Mouse (Mus musculus): ENCODE measurements around the gene Hist1h1a.
"Not testable (repeated sequence)": the region's sequence is repeated elsewhere in the genome, so short reads cannot be mapped to it uniquely, and the experiment has no call there.

The Hist1h1a gene

DNA sequence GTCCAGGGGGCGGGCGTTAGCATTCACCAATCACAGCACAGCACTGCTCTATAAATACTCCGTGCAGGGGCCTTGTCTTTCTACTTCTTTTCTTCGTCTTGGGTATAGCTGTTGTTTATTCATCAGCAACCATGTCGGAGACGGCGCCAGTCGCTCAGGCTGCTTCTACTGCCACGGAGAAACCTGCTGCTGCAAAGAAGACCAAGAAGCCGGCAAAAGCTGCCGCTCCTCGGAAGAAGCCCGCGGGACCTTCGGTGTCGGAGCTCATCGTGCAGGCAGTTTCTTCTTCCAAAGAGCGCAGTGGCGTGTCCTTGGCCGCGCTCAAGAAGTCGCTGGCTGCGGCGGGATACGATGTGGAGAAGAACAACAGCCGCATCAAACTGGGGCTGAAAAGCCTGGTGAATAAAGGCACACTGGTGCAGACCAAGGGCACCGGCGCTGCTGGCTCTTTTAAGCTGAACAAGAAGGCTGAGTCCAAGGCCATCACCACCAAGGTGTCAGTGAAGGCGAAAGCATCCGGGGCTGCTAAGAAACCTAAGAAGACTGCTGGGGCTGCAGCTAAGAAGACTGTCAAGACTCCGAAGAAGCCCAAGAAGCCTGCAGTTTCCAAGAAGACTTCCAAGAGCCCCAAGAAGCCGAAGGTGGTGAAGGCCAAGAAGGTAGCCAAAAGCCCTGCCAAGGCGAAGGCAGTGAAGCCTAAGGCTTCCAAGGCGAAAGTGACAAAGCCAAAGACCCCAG lies at the start of gene Hist1h1a:
Hist1h1a (plus strand) TSS at position 81 of the 738 bp plus-strand sequence.
- in situ Hi-C loops (cut with MboI, MseI), result loop anchor here (10.0 kb wide), 1 partner anchor 1719 kb away; the partner anchor contains the start of genes Hist1h2ag, Hist1h2bj and Hist1h4i

DNA sequence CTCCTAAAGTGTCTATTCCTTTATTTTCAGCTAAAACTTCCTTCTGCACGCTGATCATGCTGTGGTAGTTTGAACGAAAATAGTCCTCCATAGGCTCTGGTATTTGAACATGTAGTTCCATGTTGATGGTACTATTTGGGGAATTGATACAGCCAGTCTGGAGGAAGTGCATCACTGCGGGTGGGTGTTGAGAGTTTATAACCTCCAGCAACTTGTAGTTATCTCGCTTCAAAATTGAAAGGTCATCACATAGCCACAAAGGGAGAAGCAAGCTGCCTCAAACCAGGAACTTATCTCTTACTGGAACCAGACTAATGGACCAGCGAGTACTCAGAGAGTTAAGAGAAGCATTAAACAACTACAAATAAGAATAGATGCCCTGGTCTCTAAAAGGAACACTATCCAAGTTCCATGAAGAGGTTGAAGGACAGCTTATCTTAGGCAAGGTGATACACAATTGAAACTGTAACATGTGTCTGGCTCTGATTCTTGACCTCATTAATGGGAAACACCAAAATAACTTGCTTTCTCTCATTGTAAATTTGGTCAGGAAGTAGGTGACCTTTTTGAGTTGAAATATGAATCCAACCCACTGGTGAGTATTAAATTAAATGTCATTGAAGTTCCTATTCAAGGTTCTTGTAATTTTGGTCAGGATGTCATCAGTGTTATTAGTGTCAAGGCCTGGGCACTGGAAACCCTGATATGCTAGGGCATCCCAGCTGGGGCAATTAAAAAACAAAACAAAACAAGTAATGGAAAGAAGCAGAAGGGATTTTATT lies 47.0 kb upstream of the Hist1h1a start:
- in situ Hi-C loops (cut with MboI, MseI), result no loop called here

DNA sequence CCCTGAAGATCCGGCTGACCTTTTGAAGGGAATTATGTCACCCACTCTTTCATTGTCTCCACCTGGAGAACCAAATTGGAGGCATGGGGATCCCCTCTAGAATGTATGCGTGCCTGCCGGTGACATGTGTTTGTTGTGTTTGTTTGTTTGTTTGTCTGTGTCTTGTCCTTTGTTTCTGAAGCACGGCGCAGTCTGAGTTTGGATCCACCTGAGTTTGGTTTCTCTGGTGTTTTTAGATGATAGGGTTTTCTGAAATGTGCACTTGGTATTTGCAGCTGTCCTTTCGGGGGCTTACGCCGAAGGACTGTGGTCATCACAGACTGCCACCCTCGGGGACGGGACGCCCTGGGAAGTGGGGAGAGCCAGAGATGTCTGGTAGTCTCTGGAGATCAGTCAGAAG lies 46.3 kb upstream of the Hist1h1a start:
- in situ Hi-C loops (cut with MboI, MseI), result no loop called here

DNA sequence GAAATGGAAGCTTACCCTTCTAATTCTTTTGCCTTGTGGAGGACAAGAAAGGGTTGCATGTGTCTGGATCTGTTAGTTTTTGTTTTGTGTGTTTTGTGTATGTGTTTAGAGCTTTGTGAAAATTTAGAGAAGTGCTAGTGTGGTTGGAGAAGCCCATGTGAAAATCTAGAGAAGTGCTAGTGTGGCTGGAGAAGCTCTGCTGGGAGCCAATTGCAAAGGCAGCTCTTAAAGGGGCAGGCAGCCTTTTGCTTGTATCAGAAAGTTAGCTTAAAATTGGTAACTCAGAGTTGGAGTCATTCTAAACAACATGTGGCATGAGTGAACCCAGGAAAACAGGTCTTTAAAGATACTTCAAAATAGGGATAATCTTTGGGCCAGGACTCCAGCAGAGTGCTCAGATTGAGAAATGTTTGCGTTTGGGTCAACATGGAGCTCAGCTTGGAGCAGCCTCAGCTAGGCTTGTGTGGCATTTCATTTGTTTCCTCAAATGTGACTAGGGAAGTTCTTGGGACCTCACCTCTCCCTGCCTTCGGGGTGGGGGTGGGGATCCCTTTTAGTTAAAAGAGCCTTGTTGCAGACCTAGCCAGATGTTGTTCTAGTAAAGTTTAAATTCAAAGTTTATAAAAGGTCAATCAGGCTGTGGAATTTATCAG lies 45.7 kb upstream of the Hist1h1a start:
- in situ Hi-C loops (cut with MboI, MseI), result not testable (repeated sequence)

DNA sequence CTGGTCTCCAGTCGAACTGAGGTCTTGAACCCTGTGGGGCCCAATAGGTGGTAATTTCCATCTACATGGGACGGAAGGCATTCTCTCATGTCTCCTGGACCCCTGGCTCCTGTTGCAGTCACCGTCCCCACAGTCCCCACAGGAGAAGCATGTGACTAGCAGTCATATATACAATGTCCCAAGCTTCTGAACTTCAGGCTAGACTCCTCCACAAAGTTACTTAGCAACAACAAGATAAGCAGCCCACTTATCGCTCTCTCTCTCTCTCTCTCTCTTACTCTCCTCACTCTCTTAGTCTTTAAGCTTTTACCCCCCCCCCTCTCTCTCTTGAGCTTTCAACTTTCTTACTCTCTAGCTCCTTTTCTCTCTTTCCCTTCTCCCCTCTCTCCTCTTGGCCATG lies 39.2 kb upstream of the Hist1h1a start:
- in situ Hi-C loops (cut with MboI, MseI), result no loop called here

DNA sequence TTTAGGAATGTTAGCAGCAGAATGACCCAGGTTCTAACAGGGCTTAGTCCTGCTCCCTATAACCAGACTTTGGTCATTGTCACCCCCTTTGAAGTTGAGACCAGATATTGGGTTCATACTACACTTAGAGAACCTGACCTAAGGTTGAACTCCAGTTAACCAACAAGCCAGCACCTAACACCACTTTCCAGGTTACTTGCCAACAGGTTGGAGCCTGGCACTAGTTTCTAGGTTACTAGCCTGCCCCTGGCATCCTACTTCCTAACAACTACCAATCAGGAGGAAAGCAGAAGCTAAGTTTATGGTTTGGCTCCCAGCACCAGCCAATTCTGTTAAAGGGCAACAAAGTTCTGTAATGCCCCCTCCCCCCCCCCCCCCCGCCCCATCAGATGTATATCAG lies 38.3 kb upstream of the Hist1h1a start:
- in situ Hi-C loops (cut with MboI, MseI), result no loop called here

DNA sequence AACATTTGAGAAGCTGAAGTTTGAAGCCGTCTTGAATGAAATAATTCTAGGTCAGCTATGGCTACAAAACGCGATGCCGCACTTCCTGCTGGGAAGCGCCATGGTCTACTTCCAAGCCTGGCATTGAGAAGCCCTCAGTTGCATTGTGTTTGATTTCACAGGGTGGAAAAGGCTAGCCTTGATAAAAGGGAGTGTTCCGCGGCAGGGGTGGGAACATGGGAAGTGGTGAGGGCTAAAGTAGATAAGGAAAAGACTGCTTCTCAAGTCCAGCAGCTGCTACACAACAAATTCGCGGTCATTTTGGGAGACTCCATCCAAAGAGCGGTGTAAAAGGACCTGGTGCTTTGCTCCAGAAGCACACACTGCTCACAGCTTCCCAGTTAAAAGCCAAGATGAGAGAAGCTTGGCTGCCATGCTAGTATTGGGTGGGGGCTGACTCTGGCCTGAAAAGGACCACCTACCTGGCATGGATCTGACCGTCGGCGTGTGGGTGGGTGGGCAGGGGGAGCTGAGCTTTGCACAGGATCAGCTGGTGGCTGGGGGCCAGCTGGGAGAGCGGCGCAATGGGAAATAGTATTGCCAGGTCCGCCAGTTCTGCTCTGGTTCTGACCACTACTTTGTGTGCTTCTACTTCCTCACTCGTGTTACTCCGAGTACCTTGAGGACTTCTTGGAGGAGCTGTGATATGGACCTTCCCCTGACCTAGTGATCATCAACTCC lies 34.8 kb upstream of the Hist1h1a start:
- in situ Hi-C loops (cut with MboI, MseI), result no loop called here

DNA sequence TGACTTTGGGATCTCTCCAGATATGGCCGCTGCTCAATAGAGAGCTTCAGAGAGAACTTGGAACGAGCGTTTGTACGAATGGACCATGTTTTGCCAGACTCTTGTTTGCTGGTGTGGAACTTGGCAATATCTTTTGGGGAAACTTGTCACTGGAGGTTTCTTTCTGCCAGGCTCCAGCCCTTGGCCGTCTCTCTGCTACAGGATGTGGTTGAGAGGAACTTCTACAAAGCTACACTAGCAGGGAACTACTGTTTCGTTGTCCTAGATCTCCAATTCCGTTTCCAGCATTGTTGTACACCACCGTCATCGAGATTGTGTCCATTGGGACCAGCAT lies 34.3 kb upstream of the Hist1h1a start:
- in situ Hi-C loops (cut with MboI, MseI), result no loop called here

DNA sequence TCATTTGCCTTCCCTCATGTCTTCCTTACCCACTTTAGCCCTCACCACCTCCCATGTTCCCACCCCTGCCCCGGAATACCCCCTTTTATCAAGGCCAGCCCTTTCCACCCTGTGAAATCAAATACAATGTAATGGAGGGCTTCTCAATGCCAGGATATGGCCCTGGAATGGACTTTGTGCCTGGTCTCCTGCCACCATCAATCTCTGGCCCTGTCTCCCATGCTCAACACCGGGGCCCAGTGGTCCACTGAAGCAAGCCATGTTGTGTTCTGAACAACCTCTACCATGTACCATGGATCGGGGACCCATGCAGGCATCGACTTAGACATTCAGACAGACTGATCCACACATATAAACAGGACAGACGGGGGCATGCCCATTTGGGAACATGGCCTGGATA lies 33.8 kb upstream of the Hist1h1a start:
- in situ Hi-C loops (cut with MboI, MseI), result loop anchor here (5.0 kb wide), 1 partner anchor 32 kb away; the partner anchor contains the start of genes Hist1h1t and Hist1h4c

DNA sequence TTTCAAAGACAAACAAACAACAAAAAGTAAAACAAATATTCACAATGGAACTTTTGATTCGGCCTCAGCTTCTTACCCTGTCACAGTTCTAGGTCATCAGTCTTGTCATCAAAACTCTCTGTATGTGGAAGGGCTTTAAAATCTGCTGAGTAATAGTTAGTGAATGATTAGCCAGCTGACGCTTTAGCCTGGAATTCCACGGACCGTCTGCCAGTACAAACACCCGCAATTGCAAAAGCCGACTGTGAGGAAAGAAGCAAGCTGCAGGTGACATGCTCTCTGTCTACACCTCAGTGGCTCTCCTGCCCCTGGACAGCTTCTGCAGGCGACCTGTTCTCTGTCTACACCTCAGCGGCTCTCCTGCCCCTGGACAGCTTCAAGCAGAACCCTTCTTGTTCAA lies 33.0 kb upstream of the Hist1h1a start:
- in situ Hi-C loops (cut with MboI, MseI), result loop anchor here (5.0 kb wide), 1 partner anchor 33 kb away; the partner anchor contains the start of genes Hist1h1t and Hist1h4c

DNA sequence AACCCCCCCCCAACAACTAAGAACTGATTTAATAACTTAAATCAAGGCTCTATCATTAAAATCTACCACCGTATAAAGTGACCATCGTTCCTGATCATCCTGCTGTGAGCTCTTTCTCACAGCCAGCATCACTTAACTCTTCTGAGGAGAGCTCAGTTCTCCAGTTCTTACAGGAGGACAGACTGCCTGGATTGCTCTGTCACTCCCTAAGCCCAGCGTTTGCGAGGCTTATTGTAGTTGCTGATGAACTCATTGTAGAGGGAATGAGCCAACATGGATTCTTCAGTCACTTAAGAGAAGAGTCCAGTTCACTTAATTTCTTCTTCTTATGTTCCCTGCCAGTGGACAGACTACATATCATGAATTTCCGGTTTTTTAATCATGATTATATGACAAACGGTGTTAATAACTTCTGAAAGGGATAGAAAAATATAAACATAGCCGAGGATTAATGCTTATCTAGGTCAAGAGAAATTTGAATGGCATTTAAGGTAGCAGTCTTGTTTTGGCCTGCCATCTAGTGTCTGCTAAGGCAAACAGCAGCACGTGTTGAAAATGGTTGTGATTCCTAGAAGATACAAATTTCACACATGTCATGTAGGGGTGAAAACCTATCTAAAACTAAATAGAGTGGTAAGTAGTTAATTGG lies 31.2 kb upstream of the Hist1h1a start:
- in situ Hi-C loops (cut with MboI, MseI), result loop anchor here (5.0 kb wide), 1 partner anchor 35 kb away; the partner anchor contains the start of genes Hist1h1t and Hist1h4c

DNA sequence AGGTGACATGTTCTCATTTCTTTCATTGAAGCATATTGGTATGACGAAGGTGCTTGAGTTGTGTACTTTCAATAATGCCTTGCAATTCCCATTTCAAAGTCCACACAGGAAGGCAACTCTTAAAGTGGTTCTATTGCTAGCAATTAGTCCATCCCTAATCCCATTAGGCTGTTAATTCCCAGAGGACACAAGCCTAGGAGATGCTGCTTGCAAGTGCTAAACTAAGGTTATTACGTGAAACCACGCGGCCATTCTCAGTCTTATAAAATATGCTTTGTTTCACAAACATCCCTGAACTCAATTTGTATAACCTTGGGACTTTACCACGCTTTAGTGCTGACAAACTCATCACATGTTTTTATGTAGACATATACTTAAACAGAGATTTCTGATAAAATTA lies 26.4 kb upstream of the Hist1h1a start:
- in situ Hi-C loops (cut with MboI, MseI), result no loop called here

DNA sequence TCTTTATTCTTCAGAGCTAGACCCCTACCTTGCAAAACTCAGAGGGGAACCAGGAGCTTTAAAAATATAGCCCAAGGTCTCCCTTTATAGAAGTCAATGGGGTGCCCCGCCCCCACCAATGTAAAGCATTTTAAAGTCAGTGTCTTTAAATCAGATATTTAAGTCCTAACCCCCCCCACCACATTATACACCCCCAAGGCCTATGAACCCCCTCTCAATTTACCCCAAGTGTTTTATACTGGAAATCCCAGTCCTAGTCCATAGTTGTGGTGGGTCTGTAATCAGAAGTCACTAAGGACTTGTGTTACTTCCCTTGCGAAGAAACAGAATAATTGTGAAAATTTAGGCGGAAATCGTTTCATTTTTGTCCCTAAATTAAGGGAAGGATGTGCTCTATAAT lies 25.4 kb upstream of the Hist1h1a start:
- in situ Hi-C loops (cut with MboI, MseI), result no loop called here

DNA sequence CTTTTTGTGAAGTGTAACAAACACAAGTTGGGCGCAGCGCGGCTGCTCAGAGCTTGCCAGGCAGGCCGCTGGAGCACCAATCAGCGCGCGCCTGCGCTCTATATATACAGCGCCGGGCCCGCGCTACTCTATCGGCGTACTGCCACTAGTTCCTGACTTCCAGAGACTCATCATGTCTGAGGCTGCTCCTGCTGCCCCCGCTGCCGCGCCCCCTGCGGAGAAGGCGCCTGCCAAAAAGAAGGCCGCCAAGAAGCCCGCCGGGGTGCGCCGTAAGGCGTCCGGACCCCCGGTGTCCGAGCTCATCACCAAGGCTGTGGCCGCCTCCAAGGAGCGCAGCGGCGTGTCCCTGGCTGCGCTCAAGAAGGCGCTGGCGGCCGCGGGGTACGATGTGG lies 24.8 kb upstream of the Hist1h1a start, which contains the start of gene Hist1h1c:
Hist1h1c (plus strand) TSS at position 132 of the 392 bp plus-strand sequence.
- in situ Hi-C loops (cut with MboI, MseI), result no loop called here

DNA sequence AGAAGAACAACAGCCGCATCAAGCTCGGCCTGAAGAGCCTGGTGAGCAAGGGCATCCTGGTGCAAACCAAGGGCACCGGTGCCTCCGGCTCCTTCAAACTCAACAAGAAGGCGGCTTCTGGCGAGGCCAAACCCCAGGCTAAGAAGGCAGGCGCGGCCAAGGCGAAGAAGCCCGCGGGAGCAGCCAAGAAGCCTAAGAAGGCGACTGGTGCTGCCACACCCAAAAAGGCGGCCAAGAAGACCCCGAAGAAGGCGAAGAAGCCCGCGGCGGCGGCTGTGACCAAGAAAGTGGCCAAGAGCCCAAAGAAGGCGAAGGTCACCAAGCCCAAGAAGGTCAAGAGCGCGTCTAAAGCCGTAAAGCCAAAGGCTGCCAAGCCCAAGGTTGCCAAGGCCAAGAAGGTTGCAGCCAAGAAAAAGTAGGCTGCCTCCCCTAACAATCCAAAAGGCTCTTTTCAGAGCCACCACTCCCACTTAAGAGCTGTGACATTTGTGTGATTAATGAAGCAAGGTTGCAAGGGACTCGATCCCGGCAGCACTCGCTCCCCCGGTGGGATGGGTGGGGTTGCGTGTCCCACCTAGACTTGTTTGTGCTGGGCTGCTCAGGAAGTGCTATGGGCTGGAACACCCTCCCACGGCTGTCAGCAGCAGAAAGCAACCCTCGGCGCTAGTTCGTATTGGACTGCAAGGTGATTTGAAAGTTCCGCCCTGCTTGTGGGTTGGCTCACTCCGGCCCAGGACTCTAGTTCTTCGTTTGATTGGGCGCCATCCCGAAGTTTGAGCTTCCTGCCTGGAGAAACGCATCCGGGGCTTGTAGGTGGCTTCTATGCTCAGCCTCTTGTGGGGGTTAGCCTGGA lies 24.2 kb upstream of the Hist1h1a start:
- in situ Hi-C loops (cut with MboI, MseI), result no loop called here

DNA sequence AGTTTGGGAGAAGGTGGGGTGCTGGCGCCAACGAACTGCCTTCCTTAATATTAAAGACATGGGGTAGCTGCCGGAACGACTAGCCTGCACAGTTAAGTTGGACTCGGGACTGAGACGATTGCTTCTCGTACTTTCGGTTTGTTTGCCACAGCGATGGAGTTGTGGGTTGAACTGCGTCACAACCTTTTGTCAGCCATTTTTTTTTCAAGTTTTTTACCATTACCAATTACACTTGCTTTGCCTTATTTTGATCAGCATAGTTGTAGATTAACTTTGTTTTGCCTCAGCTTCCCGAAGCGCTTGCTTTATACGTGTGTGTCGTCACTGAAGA lies 23.6 kb upstream of the Hist1h1a start:
- in situ Hi-C loops (cut with MboI, MseI), result no loop called here

DNA sequence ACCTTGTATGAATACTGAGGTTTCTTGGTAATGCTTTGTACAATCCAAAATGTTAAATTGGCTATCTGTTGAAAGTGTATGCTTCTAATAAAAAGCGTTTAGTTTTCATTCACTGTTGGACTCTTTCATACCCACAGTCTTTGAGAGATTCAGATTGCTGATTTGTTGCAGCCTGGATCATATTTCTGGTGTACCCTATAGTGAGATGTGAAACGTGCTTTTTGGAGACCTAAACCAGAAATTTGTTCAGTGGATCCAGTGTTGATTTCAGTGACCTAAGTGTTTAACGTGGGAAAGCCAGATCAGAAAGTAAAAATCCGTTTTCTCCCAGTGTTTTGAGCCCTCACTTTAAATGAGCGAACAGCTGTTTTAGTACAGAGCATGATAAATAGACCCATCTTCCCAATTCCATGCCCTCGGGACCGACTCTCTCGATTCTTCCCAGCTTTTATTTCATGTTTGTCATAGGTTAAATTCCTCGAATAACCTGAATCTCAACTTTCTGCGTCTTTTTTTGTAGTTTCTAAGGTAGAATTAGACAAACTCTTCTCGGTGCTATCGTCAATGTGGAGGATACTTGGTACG lies 23.1 kb upstream of the Hist1h1a start:
- in situ Hi-C loops (cut with MboI, MseI), result no loop called here

DNA sequence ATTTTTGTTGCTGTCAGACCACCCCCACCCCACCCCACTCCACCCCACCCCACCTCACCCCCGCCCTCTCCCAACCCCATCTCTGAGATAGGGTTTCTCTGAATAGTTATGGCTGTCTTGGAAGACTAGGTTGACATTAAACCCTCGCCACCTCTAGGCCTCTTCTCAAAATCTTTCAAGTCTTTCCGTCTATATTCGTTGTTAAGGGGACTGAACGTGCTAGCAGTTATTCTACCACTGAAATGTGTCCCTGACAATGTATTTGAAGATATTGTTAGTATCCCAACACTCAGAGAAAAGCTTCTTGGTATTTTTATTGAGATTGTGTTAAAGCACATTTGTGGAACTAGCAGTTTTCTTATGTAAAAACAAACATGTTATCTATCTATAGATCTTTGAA lies 22.6 kb upstream of the Hist1h1a start:
- in situ Hi-C loops (cut with MboI, MseI), result no loop called here

DNA sequence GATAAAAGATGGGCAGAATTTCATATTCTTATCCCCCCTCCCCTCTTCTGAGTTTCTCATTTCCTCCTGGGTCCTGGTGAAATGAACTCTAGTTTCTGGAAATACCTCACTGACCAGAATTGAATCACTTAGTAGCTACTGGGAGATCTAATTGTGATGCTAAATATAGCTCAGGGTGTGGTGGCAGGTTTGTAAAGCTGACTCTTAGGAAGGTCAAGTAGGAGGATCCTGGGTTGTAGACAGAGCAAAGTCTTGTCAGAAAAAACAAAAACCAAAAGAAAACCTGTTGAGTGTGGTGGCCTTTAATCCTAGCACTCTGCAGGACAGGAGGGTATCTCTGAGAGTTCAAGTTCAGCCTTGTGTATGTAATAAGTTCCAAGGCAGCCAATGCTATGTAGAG lies 21.5 kb upstream of the Hist1h1a start:
- in situ Hi-C loops (cut with MboI, MseI), result no loop called here

DNA sequence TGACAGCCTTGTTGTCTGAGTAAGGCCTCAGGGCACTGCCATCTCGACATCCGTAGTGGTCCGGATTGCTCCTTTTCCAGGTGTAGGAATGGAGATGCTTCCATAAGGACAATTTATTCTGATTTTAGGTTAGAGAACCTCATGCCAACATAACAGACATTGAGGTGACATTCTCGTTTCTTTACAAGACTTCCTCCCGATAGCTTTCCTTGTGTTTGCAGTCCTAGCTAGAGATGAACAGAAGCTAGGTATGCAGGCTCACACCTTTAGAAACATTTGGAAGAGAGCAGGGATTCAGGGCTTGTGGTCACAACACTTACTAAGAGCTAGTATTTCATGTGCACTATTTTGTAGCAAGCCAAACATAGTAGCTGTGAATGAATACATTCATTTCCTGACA lies 20.3 kb upstream of the Hist1h1a start:
- in situ Hi-C loops (cut with MboI, MseI), result no loop called here

Measured in T-helper 2 cell (primary cell).